Mouse (Mus musculus) bone marrow, adult 2 months (tissue): ENCODE results near the gene Hils1. TPM values are rescaled to one million over a fixed set of nuclear protein-coding genes. Genes with fewer than 3 reads are reported as not detected.
"Not testable (repeated sequence)": the region's sequence is repeated elsewhere in the genome, so short reads cannot be mapped to it uniquely, and the experiment has no call there.

Source experiments
- H3K27ac ChIP-seq: fragments of 200-500 bp; 2 replicates; pipeline ENCODE4 v1.5.1; 2012; ENCODE audit warnings: low read depth, mild to moderate bottlenecking, control low read depth, inconsistent platforms, low read length; ENCODE audit not compliant: control insufficient read depth, poor library complexity, insufficient read depth
- H3K4me1 ChIP-seq: fragments of 200-500 bp; 2 replicates; pipeline ENCODE4 v1.6.1; 2011; ENCODE audit warnings: low read length; ENCODE audit not compliant: control insufficient read depth, insufficient read depth
- H3K4me3 ChIP-seq: fragments of 200-500 bp; replicated peaks from 2 replicates; pipeline ENCODE3; 2011; ENCODE audit warnings: mild to moderate bottlenecking, low read depth, low read length, control low read depth; ENCODE audit not compliant: control insufficient read depth
- CTCF ChIP-seq: fragments of 200-500 bp; IDR thresholded peaks from 2 replicates; pipeline ENCODE4 v1.5.1; 2011; ENCODE audit warnings: low read length, control low read depth; ENCODE audit not compliant: control insufficient read depth, insufficient read depth
- POLR2A ChIP-seq: fragments of 200-500 bp; IDR thresholded peaks from 2 replicates; pipeline ENCODE4 v1.6.1; 2011; ENCODE audit warnings: low read depth, mild to moderate bottlenecking, control low read depth, low read length, borderline replicate concordance; ENCODE audit not compliant: control insufficient read depth
- WGBS: fragments of 180-500 bp; shearing (Covaris S2); methylation state at CpG from one replicate; pipeline ENCODE4 v1.1.7; 2018; 5-methylcytosine and 5-hydroxymethylcytosine counted together
- polyA plus RNA-seq: library from polyadenylated mRNA; stranded (reverse); fragments of >200 nt; gene quantifications from 2 replicates; pipeline ENCODE4 v1.2.4, GENCODE M21; 2011; ENCODE audit warnings: low replicate concordance; ENCODE audit not compliant: missing spikeins, insufficient read depth, insufficient read length

Hils1 gene
- polyA plus RNA-seq, 1 experiment = not detected

- TF ChIP-seq POLR2A (no peak), CTCF (no peak)
- H3K4me3 ChIP-seq = no peak overlapping the region
- WGBS = 83% methylated on average over 9 of the region's 9 CpGs
- H3K4me1 ChIP-seq = no peaks in the 10 kb centered on the region
- H3K27ac ChIP-seq = no peak overlapping the region
These were observed 9.7 kb upstream of the Hils1 start for GRCm38 (mm10) chr11:94957693-94958064.

- Histone ChIP-seq H3K27ac (no peak overlapping the region), H3K4me3 (no peak overlapping the region), H3K4me1 (no peaks in the 10 kb centered on the region)
- TF ChIP-seq CTCF = no peak
- TF ChIP-seq POLR2A = no peak
- WGBS = 18% methylated on average over 8 of the region's 8 CpGs
These were observed 9.1 kb upstream of the Hils1 start for GRCm38 (mm10) chr11:94958065-94958858.

GRCm38 (mm10) chr11:94962534-94963101 lies 4.8 kb upstream of the Hils1 start:
- no peak overlapping the region for H3K4me3 ChIP-seq
- WGBS = 69% methylated on average over 5 of the region's 5 CpGs
- TF ChIP-seq POLR2A = no peak
- TF ChIP-seq CTCF = no peak
- H3K27ac ChIP-seq = no peak overlapping the region
- no peaks in the 10 kb centered on the region for H3K4me1 ChIP-seq

DNA sequence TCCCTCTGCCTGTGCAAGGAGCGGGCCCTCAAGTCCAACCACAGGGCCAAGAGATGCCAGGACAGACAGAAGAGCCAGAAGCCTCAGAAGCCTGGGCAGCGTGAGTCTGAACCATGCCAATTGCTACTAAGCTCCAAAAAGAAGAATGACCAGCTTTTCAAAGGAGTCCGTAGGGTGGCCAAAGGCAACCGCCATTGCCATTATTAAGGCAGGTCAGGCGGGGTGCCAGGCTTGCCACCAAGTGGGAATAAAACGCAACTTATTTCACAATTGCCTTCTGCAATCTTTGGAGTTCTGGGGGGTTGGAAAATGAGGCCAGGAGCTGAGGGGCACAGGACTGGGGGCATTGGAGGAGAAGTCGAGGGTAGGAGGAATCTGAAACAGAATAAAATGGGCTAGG lies 794 bp downstream of the Hils1 start:
- Histone ChIP-seq H3K4me1 (no peaks in the 10 kb centered on the region), H3K27ac (no peak overlapping the region), H3K4me3 (no peak overlapping the region)
- TF ChIP-seq CTCF = no peak
- no peak for TF ChIP-seq POLR2A
- 75% methylated on average over 7 of the region's 7 CpGs for WGBS

- not testable (repeated sequence) for H3K4me3 ChIP-seq, H3K27ac ChIP-seq, H3K4me1 ChIP-seq
- WGBS = 81% methylated on average over 4 of the region's 4 CpGs
These were observed 2.3 kb downstream of the Hils1 start for GRCm38 (mm10) chr11:94969709-94970108.

- Histone ChIP-seq H3K4me3 (no peak overlapping the region), H3K27ac (no peak overlapping the region), H3K4me1 (no peaks in the 10 kb centered on the region)
- 47% methylated on average over 15 of the region's 15 CpGs for WGBS
- TF ChIP-seq CTCF = no peak; the same call in 1 of the 2 replicates
- no peak for TF ChIP-seq POLR2A
These were observed 3.0 kb downstream of the Hils1 start for GRCm38 (mm10) chr11:94970210-94970943.

GRCm38 (mm10) chr11:94971895-94972615 lies 4.7 kb downstream of the Hils1 start:
- H3K4me3 ChIP-seq = no peak overlapping the region
- 54% methylated on average over 16 of the region's 16 CpGs for WGBS
- H3K27ac ChIP-seq = no peak overlapping the region
- no peaks in the 10 kb centered on the region for H3K4me1 ChIP-seq
- no peak for TF ChIP-seq CTCF
- TF ChIP-seq POLR2A = no peak

GRCm38 (mm10) chr11:94972887-94973286 lies 5.5 kb downstream of the Hils1 start:
- no peak overlapping the region for H3K4me3 ChIP-seq
- H3K27ac ChIP-seq = no peak overlapping the region
- TF ChIP-seq CTCF (no peak), POLR2A (no peak)
- 87% methylated on average over 5 of the region's 5 CpGs for WGBS
- H3K4me1 ChIP-seq = no peaks in the 10 kb centered on the region
